Mouse (Mus musculus): ENCODE measurements around the gene Bco2. TPM values are rescaled to one million over a fixed set of nuclear protein-coding genes. Genes with fewer than 3 reads are reported as not detected.

The Bco2 gene
- total RNA-seq, 2 experiments from 2014 or later, result 0.28 to 0.40 TPM

- no peak for DNase-seq
Measured at GRCm38 (mm10) chr9:50515462-50515861, 39.5 kb downstream of the Bco2 start.

GRCm38 (mm10) chr9:50507570-50507969 is 47.4 kb downstream of the Bco2 start:
- no peak for DNase-seq

- no peak for DNase-seq
Measured at GRCm38 (mm10) chr9:50505405-50505804, 49.6 kb downstream of the Bco2 start.

- no peak for DNase-seq
Measured at GRCm38 (mm10) chr9:50502949-50503348, 52.0 kb downstream of the Bco2 start.

- no peak for DNase-seq
Measured at GRCm38 (mm10) chr9:50500974-50501501, 53.9 kb downstream of the Bco2 start.

- no peak for DNase-seq
Measured at GRCm38 (mm10) chr9:50500467-50500973, 54.5 kb downstream of the Bco2 start.

GRCm38 (mm10) chr9:50499781-50500180 is 55.2 kb downstream of the Bco2 start:
- DNase-seq, result no peak

- no peak for DNase-seq
Measured at GRCm38 (mm10) chr9:50498815-50499214, 56.2 kb downstream of the Bco2 start.

GRCm38 (mm10) chr9:50497536-50497935 is 57.4 kb downstream of the Bco2 start:
- no peak for DNase-seq

GRCm38 (mm10) chr9:50497076-50497475 is 57.9 kb downstream of the Bco2 start:
- DNase-seq, result no peak

- no peak for DNase-seq
Measured at GRCm38 (mm10) chr9:50496546-50496945, 58.4 kb downstream of the Bco2 start.

GRCm38 (mm10) chr9:50496151-50496505 is 58.9 kb downstream of the Bco2 start:
- DNase-seq, result no peak

- DNase-seq, result no peak
Measured at GRCm38 (mm10) chr9:50495405-50496150, 59.4 kb downstream of the Bco2 start.

GRCm38 (mm10) chr9:50494311-50494710 is 60.7 kb downstream of the Bco2 start, which contains the start of gene Plet1:
TSS of gene Plet1 (plus strand) at chr9:50494525.
- DNase-seq, result no peak

- DNase-seq, result no peak
Measured at GRCm38 (mm10) chr9:50493777-50494176, 61.2 kb downstream of the Bco2 start.

- DNase-seq, result no peak
Measured at GRCm38 (mm10) chr9:50491531-50492045, 63.4 kb downstream of the Bco2 start.

- DNase-seq, result no peak
Measured at GRCm38 (mm10) chr9:50490836-50491235, 64.1 kb downstream of the Bco2 start.

GRCm38 (mm10) chr9:50485521-50485920 is 69.5 kb downstream of the Bco2 start:
- no peak for DNase-seq

Other genes starting within 250 kb of the Bco2 start
- gene Rpl10-ps3, start 210.2 kb downstream of the Bco2 start, total RNA-seq (2021), result 100 to 1,000 TPM; 340 to 407 TPM
- gene Plet1, start 60.7 kb downstream of the Bco2 start, total RNA-seq (2021), result not detected
- 10 to 100 TPM in 1 of 2 experiments, 1 to 10 TPM in 1; 8.5 to 11.2 TPM for gene Pts, start 26.5 kb downstream of the Bco2 start, total RNA-seq (2021)
- under 1 TPM; 0.43 to 0.75 TPM for gene Il18, start 354 bp downstream of the Bco2 start, total RNA-seq (2021)
- not detected for gene Tex12, start 6.1 kb upstream of the Bco2 start, total RNA-seq (2021)
- gene Sdhd, start 48.6 kb upstream of the Bco2 start, total RNA-seq (2021), result 100 to 1,000 TPM; 338 to 360 TPM
- 100 to 1,000 TPM; 182 to 200 TPM for gene Timm8b, start 48.7 kb upstream of the Bco2 start, total RNA-seq (2021)
- under 1 TPM; 0.20 to 0.43 TPM for gene Pih1d2, start 62.1 kb upstream of the Bco2 start, total RNA-seq (2021)
- 10 to 100 TPM in 1 of 2 experiments, 1 to 10 TPM in 1; 7.7 to 10.4 TPM for gene Nkapd1, start 62.3 kb upstream of the Bco2 start, total RNA-seq (2021)
- gene Dlat, start 104.6 kb upstream of the Bco2 start, total RNA-seq (2021), result 100 to 1,000 TPM; 228 to 279 TPM
- 1 to 10 TPM; 2.4 to 4.0 TPM for gene Dixdc1, start 184.3 kb upstream of the Bco2 start, total RNA-seq (2021)
- gene 2310030G06Rik, start 191.4 kb upstream of the Bco2 start, total RNA-seq (2021), result 1 to 10 TPM; 1.5 to 6.5 TPM
- gene Cryab, start 196.1 kb upstream of the Bco2 start, total RNA-seq (2021), result 1,000 to 10,000 TPM; 1,104 to 3,330 TPM
- gene Hspb2, start 197.2 kb upstream of the Bco2 start, total RNA-seq (2021), result 100 to 1,000 TPM; 106 to 134 TPM
- 1 to 10 TPM; 3.7 to 3.9 TPM for gene Fdxacb1, start 213.1 kb upstream of the Bco2 start, total RNA-seq (2021)
- 10 to 100 TPM in 1 of 2 experiments, 1 to 10 TPM in 1; 9.0 to 10.5 TPM for gene Alg9, start 219.8 kb upstream of the Bco2 start, total RNA-seq (2021)
- 10 to 100 TPM in 1 of 2 experiments, 1 to 10 TPM in 1; 9.0 to 10.7 TPM for gene 1110032A03Rik, start 220.3 kb upstream of the Bco2 start, total RNA-seq (2021)